Mouse (Mus musculus) heart, postnatal 10 days (tissue): Measurements from ENCODE around the gene Nfkbib. TPM values are rescaled to one million over a fixed set of nuclear protein-coding genes. Genes with fewer than 3 reads are reported as not detected.

ENCODE experiments used
- DNase-seq, 2 experiments: peaks; one replicate each; pipeline ENCODE4 v3.0.0; 2021
- intact Hi-C: fragments of 180-260 bp; cut with DNase I; formaldehyde crosslinking; loops from one replicate; pipeline ENCODE4 v1.15.1; 2025
- total RNA-seq, 2 experiments: library from RNA; stranded (reverse); gene quantifications; 2 replicates each; pipeline ENCODE4 v1.2.3; 2021

The Nfkbib gene
- 10 to 100 TPM; 15.4 to 16.1 TPM for total RNA-seq

DNA sequence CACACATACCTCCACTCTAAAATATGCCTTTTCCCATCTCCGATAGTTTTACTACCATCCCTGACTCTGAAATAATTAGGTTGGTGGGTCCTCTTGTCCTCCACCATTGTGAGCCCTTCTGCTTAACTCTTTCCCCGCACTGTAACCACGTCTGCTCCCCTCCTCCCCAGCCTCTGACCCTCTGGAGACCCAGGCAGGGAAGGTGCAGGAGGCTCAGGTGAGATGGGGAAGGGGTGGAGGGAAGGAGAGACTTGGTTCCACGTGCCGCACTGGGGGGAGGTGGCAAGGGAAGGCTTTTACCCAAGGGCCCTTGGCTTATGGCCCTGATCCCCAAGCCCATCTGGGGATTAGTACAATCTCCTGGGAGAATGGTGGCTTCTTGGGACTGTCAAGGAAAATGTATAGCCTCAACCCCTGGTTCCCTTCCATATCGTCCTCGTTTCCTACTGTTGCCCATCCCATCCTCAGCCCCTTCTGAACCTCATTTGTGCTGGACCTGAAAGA, at the start of gene Nfkbib:
Nfkbib (minus strand) TSS at position 51 of the 504 bp plus-strand sequence.
- intact Hi-C loops: no loop called here
- no peak for DNase-seq

DNA sequence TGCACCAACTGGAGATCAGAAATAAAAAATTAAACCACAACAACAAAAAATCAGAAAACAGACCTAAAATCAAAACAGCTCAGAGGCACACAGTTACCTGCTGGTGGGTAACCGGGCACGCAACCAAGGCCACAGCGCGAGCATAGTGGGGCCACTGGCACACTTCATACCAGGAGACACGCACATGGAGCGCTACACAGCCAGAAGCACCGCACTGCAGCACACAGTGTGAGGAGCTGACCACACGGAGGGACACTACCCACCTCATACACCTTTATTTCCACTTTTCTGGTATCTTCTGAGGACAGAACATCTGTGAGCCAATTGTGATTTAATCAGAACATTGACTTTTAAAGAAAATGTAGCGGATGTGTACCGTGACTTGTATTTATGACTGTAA, 49.6 kb upstream of the Nfkbib start:
- intact Hi-C loops: no loop called here

DNA sequence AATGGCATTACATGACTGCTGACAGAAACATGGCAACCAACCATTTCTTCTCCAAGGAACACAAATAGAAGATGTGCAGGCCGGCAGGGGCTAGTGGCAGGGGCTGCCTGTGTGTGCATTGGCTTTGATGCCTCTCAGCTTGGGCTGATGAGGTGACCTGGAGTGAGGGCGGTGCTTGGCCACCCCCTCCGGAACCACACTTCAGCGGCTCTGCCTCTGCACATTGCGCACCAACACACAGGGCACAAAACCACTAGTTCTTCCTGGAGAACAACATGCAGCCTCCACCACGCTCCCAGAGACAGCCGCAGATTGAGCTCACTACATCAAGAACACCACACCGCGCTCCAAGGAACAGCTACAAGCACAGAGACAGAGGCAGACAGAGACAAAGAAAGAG, 48.9 kb upstream of the Nfkbib start:
- peak in 1 of 2 experiments; percentile 58 for DNase-seq
- intact Hi-C loops: no loop called here

More for the DNA sequence above, 49.6 kb upstream of the Nfkbib start:
- no peak for DNase-seq

DNA sequence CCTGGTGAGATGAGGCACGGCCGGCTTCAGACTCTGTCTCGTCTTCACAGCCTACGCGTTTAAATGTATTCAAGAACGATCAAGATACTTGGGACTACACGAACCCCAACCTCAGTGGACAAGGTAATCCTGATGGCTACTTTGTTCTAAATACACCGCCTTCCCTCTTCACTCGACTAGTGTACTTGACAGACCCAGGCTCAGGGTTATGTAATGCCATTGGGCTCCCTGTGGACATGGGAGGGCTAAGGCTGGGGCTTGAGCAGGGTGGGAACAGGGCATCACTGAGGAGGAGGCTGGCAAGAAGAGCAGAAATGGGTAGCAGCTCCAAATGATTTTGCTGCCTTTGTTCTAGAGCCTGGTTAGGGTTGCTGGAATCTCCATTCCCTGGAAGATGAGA, 47.9 kb upstream of the Nfkbib start:
- intact Hi-C loops: no loop called here
- DNase-seq: no peak

DNA sequence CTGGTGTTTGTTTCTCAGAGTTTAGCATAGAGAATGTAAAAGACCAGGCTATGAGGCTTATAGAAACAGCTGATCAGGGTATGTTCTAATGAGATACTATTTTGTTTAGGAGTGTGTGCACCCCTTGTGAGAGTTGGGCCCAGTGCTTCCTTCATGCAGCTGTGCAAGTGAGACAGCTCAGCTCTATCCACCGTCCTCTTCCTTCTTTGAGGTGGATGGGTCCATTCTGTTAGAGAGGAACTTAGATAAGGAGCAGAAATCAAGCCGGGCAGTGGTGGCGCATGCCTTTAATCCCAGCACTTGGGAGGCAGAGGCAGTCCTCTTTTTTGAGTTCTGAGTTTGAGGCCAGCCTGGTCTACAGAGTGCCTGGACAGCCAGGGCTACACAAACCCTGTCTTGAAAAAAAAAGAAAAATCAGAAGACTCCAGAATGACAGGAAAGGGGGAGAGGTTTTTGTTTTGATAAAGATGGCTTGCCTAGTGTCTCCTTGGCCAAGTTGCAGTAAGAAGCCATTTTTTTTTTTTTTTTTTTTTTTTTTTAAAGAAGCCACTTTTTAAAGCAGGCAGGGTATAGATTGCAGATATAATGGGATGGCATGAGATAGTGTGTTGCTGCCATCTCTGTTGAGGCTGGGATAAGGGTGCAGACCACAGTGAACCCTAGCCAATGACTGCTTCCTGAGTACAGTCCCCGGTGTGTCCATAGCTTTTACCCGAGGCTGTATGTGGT, 47.2 kb upstream of the Nfkbib start:
- intact Hi-C loops: loop anchor here (5.0 kb wide), 1 partner anchor 143 kb away; no protein-coding TSS in a partner anchor
- no peak for DNase-seq

DNA sequence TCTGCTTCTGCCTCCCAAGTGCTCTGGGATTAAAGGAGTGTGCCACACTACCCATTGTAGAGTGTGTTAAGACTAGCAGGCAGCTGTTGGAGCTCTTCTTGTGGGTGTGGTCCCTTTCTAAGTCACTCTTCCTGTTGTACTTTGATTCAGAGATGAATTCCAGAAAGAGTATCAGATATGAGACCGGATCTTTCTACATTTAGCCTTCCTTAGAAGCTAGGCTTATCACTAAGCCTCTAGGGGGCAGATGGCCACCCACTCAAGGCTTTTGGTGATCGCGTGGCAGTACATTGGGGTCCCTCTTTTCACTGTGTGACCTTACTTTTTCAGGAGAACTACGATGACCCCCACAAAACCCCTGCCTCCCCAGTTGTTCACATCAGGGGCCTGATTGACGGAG, 45.6 kb upstream of the Nfkbib start:
- intact Hi-C loops: loop anchor here (1.0 to 5.0 kb wide), 3 partner anchors 7 to 144 kb away; no protein-coding TSS in a partner anchor
- DNase-seq: peak in 1 of 2 experiments; percentile 27

DNA sequence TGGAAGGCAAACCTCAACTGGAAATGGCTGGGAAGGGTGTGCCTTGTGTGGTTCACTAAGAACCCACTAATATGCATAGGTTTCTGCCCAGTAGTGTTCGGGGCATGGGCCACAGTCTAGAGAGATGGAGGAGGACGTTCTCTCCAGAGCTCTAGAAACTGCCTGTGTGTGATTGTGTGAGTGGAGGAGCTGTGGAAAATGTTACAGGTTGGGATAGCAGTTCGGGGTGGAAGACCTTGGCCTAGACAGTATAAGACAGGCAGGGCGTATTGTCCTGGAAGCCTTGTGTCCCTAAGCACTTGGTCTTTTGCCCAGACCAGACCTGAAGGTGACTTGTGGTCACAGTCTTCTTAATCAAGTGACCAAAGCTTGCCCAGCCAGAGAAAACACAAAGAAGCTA, 45.1 kb upstream of the Nfkbib start:
- intact Hi-C loops: loop anchor here (1.0 to 5.0 kb wide), 2 partner anchors 8 to 145 kb away; no protein-coding TSS in a partner anchor
- DNase-seq: peak in 1 of 2 experiments; percentile 50

DNA sequence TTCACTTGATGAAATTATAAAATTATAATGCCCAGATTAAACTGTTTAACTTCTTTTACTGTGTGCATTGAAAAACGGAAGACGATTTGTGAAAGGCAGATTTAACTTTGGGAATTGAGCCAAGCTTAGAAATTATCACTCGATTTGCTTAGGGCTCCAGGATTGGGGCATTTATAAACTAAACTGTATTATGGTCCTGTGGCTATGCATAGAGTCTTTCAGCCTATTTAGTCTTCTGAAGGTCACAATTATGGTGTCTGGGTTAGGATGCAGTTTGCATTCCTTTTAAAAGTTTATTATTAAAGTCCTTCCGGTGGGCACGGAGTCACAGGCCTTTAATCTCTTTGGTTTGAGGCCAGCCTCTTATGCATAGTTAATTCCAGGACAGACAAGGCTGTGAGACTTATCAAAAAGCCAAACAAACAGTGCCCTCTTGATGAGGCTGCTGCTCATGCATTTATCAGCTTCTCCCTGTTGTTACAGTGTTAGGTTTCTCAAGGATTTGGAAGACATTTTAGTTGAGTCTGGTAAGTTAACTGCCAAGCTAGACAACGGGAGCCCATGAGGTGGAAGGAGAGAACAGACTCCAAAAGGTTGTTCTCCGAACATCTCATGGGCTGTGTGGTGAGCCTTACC, 44.4 kb upstream of the Nfkbib start:
- peak in 1 of 2 experiments; percentile 50 for DNase-seq
- intact Hi-C loops: loop anchor here (1.0 to 5.0 kb wide), 2 partner anchors 9 to 146 kb away; no protein-coding TSS in a partner anchor

DNA sequence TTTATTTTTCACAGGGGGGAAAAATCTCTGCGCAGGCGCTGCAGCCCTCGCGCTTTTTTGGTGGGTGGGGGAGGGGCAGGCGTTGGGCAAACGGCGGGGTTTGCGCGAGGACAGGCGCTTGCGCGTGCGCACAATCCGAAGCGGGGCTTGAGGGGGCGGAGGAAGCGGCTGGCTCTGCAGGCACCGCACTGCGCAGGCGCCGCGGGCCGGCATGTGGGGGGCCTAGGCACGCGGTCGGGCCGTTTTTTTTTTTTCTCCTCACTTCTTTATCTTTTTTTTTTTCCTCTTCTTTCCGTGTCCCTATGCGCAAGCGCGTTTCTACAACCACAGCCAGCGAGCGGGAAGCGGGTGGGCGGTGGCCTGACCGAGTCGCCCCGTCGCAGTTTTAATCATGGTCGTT, 43.9 kb upstream of the Nfkbib start:
- DNase-seq: peak; percentile 95 to 96
- intact Hi-C loops: loop anchor here (5.0 kb wide), 1 partner anchor 146 kb away; no protein-coding TSS in a partner anchor

DNA sequence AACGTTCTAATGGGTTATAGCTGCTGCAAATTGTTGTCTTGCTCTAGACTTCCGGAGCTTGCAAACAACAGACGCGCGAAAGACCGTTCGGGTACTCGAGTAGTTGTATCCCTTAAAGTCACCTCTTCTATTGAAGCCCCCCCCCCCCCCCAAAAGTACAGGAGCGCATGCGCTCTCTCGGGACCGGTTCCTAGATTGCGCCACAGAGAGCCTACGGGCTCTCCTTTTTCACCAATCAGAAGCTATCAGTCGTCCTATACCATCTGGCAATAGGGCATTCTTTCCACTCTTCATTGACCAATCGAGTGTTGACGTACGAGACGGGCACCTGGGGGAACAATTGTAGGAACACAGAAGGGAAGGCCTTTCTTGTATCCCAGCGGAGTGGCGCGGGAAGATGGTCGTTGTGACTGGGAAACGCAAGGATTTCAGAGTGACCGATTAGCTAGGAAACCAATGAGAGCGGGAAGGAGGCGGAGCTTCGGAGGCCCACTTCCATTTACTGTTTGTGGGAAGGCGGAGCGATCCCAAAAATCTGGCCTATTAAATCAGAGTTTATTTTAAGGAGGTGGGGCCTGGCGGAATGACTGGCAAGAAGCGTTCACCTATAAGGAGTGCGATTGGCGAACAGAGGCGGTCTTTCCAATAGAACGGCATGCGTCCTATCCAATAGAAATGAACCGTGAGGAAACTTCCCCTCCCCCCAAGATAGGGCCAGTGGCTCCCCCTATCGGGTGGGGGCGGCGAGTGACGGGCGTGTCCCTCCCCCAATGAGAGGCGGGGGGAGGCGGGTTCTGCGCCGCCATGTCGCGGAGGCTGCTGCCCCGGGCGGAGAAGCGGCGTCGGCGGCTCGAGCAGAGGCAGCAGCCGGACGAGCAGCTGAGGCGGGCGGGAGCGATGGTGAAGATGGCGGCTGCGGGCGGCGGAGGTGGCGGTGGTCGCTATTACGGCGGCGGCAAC, 43.1 kb upstream of the Nfkbib start:
- intact Hi-C loops: loop anchor here (5.0 kb wide), 1 partner anchor 147 kb away; no protein-coding TSS in a partner anchor
- peak; percentile 98 to 99 for DNase-seq

DNA sequence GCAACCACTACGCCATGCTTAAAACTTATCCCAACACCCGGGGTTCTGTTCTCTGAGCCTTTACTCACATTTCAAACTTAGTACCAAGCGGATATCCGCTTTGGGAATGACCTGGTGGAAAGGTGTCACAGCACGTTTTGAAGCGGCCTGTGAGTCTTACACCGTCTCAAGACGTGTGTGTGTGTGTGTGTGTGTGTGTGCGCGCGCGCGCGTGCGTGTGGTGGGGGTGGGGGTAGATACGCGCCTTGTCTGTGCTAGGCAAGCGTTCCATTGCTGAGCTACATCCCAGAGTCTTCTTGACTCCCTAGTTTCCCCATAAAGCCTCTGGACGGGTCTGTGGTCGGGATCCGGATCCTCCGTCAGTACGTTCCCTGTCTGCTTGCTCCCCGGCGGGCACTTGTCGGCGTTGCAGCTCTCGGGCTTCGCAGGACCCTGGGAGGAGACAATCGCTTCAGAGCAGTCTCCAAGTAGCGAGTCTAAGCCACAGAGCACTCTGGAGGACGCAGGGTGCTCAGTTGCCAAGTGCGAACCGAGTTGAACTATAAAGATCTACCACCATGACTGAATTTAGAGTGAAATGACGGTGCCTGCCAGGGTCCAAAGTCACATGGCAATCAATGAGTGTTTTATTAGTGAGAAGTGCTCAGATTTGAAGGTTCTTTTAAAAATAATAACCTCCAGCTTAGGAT, 42.2 kb upstream of the Nfkbib start:
- peak; percentile 72 to 73 for DNase-seq
- intact Hi-C loops: loop anchor here (2.0 to 5.0 kb wide), 3 partner anchors 15 to 623 kb away; partner anchors contain the start of gene Ech1

DNA sequence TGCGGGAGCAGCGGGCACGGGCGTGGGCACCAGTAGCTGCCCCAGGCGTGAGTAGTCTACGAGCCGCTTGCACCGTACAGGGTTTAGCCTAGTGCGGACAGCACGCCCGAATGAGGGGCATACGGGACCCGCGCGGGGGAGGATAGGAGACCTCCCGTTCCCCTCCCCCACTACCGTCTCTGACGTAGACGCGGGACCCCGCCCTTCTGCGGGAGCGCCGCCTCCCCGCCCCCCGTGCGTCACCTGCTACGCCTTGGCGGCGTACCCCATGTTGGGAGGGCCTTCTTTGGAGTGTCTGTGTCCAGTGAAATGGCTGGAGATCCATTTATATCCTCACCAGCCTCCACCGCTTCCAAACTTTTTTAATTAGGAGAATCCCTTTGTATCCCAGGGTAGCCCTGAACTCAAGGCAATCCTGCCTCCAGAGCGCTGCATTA, 41.7 kb upstream of the Nfkbib start:
- DNase-seq: peak; percentile 97
- intact Hi-C loops: loop anchor here (2.0 to 5.0 kb wide), 2 partner anchors 16 to 623 kb away; partner anchors contain the start of gene Ech1

DNA sequence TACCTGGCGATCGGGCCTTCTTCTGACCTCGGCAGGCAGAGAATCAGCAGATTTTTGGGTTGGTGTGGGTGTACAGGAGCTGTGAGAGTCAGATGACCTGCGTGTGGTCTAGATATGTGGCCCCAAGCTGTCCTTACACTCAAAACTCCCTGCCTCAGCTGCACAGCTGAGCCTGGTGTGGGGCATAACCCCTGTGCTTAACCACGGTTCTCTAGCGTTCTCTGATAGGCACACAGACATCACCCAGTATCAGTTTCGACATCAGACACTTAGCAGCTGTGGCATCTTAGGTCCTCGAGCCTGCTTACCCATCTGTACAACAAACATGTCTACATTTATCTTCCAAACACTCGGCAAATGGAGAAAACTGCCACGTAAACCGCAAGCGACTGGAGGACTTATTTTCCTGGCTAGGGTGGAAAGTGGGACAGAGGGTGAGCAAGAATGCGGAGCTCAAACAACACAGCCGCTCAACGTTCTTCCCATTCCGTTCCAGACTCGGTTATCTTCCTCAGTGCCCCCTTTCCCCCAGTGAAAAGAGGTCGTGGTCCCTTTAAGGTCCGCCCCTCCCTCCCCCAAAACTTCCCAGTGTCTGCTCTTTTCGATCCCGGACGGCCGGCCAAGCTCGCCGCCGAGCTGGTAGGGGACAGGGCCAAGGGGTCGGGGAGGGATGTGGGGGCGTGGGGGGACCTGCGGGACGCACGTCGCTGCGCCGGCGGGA, 41.1 kb upstream of the Nfkbib start, which contains the start of gene Hnrnpl:
Hnrnpl (plus strand) TSS at position 321 of the 721 bp plus-strand sequence.
- intact Hi-C loops: loop anchor here (2.0 to 5.0 kb wide), 2 partner anchors 16 to 624 kb away; partner anchors contain the start of gene Ech1
- DNase-seq: peak in 1 of 2 experiments; percentile 85

DNA sequence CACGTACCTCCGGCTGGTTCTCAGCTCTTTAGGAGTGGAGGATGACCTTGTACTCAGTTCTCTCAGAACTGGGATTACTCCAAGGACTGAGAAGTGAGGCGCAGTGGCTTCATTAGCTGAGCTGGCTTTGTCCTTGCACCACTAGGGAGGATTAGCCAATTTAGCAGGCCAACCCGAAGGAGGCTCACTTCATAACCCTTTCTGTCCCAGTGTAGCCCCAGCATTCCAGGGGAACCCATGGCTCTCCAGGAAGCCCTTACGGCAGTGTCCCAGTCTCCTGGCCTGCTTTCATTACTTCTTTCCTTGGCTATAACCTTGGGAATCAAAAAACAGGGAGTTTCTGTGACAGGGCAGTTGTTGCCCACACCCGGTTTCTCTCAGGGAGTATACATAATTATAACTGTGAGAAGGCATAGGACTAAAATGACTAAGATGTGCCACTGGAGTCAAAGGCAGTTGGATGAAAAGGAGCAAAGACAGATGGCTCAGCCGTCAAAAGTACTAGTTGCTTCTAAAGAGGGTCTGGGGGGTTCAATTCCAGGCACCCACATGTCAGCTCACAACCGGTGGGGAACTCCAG, 40.4 kb upstream of the Nfkbib start:
- intact Hi-C loops: loop anchor here (2.0 to 5.0 kb wide), 2 partner anchors 17 to 625 kb away; partner anchors contain the start of gene Ech1
- DNase-seq: peak; percentile 67 to 70

DNA sequence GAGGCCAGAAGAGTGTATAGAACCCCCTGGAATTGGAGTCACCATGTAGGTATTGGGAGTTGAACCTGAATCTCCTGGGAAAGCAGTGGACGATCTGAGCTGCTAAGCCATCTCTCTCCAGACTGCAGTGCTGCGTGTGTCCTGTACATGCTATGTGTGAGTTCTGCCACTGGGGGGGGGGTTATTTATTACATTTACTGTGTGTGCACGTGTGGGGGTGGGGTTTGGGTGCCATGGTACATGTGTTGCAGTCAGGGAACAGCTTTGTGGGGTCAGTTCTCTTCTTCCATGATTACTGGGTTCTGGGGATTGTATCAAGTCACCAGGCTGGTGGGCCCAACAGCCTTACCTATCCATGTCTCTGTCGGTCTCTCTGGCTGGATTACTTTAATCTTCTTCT, 39.6 kb upstream of the Nfkbib start:
- intact Hi-C loops: loop anchor here (5.0 kb wide), 1 partner anchor 625 kb away; no protein-coding TSS in a partner anchor
- peak in 1 of 2 experiments; percentile 49 for DNase-seq

DNA sequence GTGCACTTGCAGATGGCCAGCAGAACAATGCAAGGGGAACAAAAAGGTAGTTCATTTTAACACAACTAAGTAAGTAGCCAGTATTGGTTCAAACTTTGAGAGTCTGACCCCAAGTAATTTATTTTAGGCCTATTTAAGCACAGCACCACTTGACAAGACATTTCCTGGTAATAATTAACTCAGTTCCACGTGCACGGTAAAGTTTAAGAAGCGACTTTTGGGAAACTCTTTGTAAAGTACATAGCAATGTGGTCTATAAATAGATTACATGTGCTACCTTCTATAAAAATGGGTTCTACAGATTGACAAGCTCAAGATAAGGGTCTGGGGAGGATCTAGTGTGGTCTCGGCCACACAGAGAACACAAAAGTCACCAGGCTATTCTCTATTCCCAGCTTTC, 36.4 kb upstream of the Nfkbib start:
- intact Hi-C loops: no loop called here
- DNase-seq: no peak

DNA sequence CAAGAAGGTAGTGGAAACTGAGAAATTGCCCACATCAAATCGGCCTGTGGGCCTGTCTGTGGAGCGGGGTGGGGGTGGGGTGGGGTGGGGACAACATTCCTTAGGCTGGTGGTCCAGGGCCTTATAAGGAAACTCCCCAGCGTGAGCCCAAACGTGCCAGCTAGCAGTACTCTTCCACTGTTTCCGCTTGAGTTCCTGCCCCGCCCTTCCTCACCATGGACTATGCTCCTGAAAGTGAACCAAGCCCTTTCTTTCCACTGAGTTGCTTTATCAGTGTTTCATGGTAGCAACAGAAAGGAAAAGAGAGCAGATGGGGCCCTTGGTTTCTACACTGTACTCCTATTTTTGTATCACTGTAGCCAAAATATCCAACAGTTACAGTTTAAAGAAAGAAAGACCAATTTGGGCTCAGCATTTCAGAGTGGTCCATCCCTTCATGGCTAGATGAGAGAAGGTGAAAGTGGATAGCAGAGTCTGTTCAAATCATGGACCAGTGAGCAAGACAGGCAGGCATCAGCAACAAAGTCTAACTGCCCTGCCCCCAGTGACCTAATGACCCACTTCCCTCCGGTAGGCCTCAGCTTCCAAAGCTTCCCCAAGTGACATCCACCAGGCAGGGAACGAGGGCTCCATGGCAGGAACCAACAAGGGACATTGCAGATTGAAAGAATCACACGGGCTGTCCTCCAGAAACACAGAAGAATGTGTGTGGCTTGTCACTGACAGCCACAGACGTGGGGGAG, 35.7 kb upstream of the Nfkbib start:
- peak in 1 of 2 experiments; percentile 48 for DNase-seq
- intact Hi-C loops: no loop called here
